Mouse (Mus musculus) embryonic facial prominence, embryonic 15.5 days (tissue): ENCODE data around the gene Cd163. TPM values are rescaled to one million over a fixed set of nuclear protein-coding genes. Genes with fewer than 3 reads are reported as not detected.

Experiments used
- ATAC-seq: fragments of 200-750 bp; cut with Nextera tagmentation; 2 replicates; pipeline ENCODE4 v1.8.0; 2017; ENCODE audit warnings: low read depth, moderate TSS enrichment; ENCODE audit not compliant: insufficient number of reproducible peaks, low FRiP score, low TSS enrichment
- H3K27ac ChIP-seq: fragments of 300-500 bp; sonication (generic); replicated peaks from 2 replicates; pipeline ENCODE4 v1.5.1; 2015; ENCODE audit warnings: mild to moderate bottlenecking, inconsistent platforms
- H3K27me3 ChIP-seq: fragments of 300-500 bp; sonication (generic); 2 replicates; pipeline ENCODE4 v1.6.1; 2015; ENCODE audit warnings: inconsistent platforms
- H3K36me3 ChIP-seq: fragments of 300-500 bp; sonication (generic); 2 replicates; pipeline ENCODE4 v1.6.1; 2015; ENCODE audit warnings: mild to moderate bottlenecking, inconsistent platforms
- H3K4me1 ChIP-seq: fragments of 300-500 bp; sonication (generic); 2 replicates; pipeline ENCODE4 v1.6.1; 2015; ENCODE audit warnings: inconsistent platforms
- H3K4me2 ChIP-seq: fragments of 300-500 bp; sonication (generic); replicated peaks from 2 replicates; pipeline ENCODE4 v1.6.1; 2015; ENCODE audit warnings: mild to moderate bottlenecking, inconsistent platforms
- H3K4me3 ChIP-seq: fragments of 300-500 bp; sonication (generic); replicated peaks from 2 replicates; pipeline ENCODE4 v1.5.1; 2015; ENCODE audit warnings: mild to moderate bottlenecking, inconsistent platforms
- H3K9ac ChIP-seq: fragments of 300-500 bp; sonication (generic); 2 replicates; pipeline ENCODE4 v1.6.1; 2015; ENCODE audit warnings: inconsistent platforms
- H3K9me3 ChIP-seq: fragments of 300-500 bp; sonication (generic); replicated peaks from 2 replicates; pipeline ENCODE4 v1.6.1; 2016; ENCODE audit warnings: inconsistent platforms
- WGBS: fragments of 180-500 bp; shearing (Covaris S2); methylation state at CpG from one replicate; pipeline ENCODE4 v1.1.7; 2015; 5-methylcytosine and 5-hydroxymethylcytosine counted together
- polyA plus RNA-seq: library from polyadenylated mRNA; unstranded; fragments of >200 nt; fragmentation: Nextera tagmentation; extraction: Ambion mirVana; gene quantifications from 2 replicates; pipeline ENCODE4 v1.2.1, GENCODE M21; 2015

The Cd163 gene
- polyA plus RNA-seq, 1 experiment from 2014 or later, result 0.91 TPM

DNA sequence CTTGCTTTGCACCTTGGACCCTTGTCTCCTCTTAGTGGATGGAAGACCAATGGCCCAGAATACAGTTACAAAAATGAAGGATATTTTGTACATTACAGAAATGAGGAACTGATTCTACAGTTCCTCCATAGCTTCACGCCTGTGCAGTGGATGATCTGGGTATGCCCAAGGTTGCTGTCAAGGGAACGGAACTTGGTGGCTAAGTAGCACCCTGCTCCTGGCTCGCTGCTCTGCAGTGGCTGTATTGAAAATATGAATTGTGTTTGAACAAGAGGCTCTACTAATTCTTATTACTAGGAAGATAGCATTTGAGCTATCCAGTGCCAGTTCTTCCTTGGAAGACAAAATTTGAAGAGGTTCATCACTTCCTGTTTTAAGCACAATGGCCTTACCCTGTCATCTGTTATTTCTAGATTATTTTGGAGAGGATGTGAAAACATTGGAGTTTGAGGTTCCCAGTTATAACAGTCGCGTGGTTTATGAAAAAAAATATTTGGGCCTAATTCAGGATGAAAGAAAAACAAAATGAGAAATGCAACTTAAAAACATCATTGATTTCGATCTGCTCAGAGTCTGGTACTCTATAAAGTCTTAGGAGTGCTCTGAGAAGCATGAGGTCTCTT is 69.2 kb downstream of the Cd163 start:
- Histone ChIP-seq H3K36me3 (no peaks in the 10 kb centered on the region), H3K4me3 (no peak overlapping the region), H3K27ac (no peak overlapping the region), H3K4me1 (no peaks in the 10 kb centered on the region), H3K27me3 (no peaks in the 10 kb centered on the region), H3K9ac (no peak overlapping the region), H3K9me3 (no peaks in the 10 kb centered on the region), H3K4me2 (no peak overlapping the region)
- ATAC-seq, result no peak
- WGBS, result 86% methylated on average over 6 of the region's 6 CpGs

DNA sequence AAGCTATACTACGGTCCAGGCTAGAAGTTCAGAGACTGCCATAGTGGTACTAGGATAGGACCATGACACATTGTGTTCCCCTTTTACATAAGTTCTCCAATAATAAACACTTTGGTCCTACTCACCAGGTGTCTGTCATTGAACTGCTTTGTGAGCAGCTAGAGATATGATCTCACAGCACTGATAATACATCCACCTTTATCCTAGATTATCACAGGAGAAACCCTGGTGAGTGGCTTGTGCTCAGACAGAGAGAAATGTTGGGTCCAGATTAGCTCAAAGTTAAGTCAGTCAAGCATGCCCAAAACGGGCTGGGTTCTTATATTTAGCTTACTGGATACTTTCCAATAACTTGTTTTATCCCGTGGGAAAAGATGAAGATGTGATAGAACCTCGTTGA is 70.2 kb downstream of the Cd163 start:
- Histone ChIP-seq H3K27ac (no peak overlapping the region), H3K4me1 (no peaks in the 10 kb centered on the region), H3K4me2 (no peak overlapping the region), H3K36me3 (no peaks in the 10 kb centered on the region), H3K4me3 (no peak overlapping the region), H3K9ac (no peak overlapping the region), H3K9me3 (no peaks in the 10 kb centered on the region), H3K27me3 (no peaks in the 10 kb centered on the region)
- no peak for ATAC-seq
- 68% methylated on average over 4 of the region's 4 CpGs for WGBS

DNA sequence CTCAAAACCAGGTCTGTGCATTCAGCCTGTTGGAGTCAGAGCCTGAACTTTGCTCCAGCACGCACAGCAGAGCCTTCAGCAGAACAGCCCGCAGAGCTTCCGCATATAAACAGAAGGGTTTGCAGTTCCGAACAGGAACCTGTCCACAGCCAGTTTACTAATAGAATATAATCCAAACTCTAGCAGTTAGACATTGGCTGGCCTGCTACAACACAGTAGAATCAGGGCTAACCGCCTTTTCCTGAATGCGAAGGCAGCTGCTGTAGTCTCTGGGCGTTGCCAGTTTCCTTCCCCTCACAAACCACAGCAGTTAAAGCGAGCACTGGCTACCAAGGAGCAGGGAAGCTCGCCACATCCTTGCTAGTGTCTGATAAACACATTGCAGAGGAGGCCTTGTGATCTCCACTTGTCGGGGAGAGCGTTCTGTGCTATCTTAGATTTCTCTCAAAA is 71.0 kb downstream of the Cd163 start:
- no peak overlapping the region for H3K4me3 ChIP-seq
- ATAC-seq, result no peak
- H3K27ac ChIP-seq, result no peak overlapping the region
- no peaks in the 10 kb centered on the region for H3K27me3 ChIP-seq
- H3K4me2 ChIP-seq, result no peak overlapping the region
- no peak overlapping the region for H3K9ac ChIP-seq
- WGBS, result 72% methylated on average over 11 of the region's 11 CpGs
- H3K9me3 ChIP-seq, result no peaks in the 10 kb centered on the region
- H3K36me3 ChIP-seq, result no peaks in the 10 kb centered on the region
- no peaks in the 10 kb centered on the region for H3K4me1 ChIP-seq

DNA sequence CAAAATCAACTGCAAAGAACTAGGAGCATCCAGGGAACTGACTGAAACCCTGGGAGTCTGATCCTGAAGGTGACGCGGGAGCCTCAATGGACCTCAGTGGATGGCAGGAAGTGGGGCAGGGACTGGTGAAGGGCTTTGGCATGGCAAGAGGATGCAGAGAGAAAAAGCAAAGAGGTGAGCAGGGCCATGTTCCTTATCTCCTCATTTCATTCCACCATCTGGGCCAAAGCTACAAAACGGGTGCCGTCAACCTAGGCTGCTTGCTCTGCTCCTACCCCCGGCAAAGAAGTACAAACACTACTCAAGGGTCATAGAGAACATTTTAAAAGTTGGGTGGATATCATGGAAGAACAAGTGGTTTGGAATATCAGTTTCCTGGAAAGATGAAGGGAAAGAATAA is 71.9 kb downstream of the Cd163 start:
- Histone ChIP-seq H3K4me3 (no peak overlapping the region), H3K4me2 (no peak overlapping the region), H3K9ac (no peak overlapping the region), H3K9me3 (no peaks in the 10 kb centered on the region), H3K36me3 (no peaks in the 10 kb centered on the region), H3K27me3 (no peaks in the 10 kb centered on the region), H3K27ac (no peak overlapping the region), H3K4me1 (no peaks in the 10 kb centered on the region)
- ATAC-seq, result no peak
- 84% methylated on average over 5 of the region's 5 CpGs for WGBS

DNA sequence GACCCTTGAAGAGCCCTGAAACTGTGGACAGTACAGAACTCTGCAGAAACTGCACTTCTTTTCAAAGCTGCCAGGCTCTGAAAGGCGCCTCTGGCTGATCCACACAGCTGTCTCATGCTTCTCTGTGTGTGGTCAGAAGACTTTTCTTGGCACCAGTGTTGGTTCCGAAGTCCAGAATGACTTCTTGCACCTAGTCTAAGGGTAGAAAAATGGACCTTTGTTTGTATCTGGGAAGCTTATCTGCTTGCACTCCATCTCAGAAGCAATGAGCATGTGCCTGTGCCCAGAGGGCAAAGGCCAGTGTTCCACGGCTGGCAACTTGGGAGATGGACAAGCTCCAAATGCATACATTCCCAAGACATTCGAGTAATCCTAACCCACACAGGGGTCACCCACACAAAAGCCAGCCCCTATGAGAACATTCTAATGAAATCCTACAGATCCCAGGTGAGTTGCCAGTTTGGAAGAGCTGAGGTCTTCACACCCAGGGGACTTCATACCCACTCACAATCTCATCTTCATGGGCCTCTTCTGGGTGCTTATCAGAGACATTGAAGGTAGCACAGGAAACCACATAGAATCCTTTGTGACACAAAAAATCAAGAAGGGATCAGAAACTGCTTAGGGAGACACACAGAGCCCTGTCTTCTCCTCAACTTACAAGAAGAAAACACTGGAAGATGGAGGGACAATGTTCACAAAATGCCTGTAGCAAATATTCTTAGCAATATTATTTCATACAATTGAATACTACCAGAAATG is 73.2 kb downstream of the Cd163 start:
- Histone ChIP-seq H3K4me3 (no peak overlapping the region), H3K4me1 (no peaks in the 10 kb centered on the region), H3K9me3 (no peaks in the 10 kb centered on the region), H3K27me3 (no peaks in the 10 kb centered on the region), H3K9ac (no peak overlapping the region), H3K36me3 (no peaks in the 10 kb centered on the region), H3K4me2 (no peak overlapping the region), H3K27ac (no peak overlapping the region)
- ATAC-seq, result no peak
- WGBS, result 49% methylated on average over 4 of the region's 4 CpGs

DNA sequence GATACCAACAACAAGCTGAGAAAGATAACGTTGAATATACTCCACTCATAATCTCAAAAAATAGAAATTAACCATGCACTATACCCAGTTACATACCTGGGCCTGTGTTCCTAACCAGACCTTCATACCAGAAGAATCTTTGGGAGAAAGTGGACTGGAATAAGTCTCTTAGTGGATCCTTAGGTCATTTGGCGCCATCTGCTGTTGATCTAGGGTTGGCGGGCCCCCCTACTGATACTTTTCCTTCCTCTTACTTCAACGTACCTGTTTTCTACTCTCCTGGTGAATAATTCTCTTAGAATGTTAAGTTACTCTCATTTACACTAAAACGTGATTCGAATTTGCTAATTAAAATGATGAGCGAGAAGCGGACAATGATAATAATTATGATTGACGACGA is 74.9 kb downstream of the Cd163 start:
- H3K9ac ChIP-seq, result no peak overlapping the region
- no peaks in the 10 kb centered on the region for H3K36me3 ChIP-seq
- H3K27me3 ChIP-seq, result no peaks in the 10 kb centered on the region
- H3K4me2 ChIP-seq, result no peak overlapping the region
- no peak overlapping the region for H3K27ac ChIP-seq
- no peak for ATAC-seq
- no peaks in the 10 kb centered on the region for H3K4me1 ChIP-seq
- no peaks in the 10 kb centered on the region for H3K9me3 ChIP-seq
- 27% methylated on average over 10 of the region's 10 CpGs for WGBS
- H3K4me3 ChIP-seq, result no peak overlapping the region

Other genes starting within 250 kb of the Cd163 start
- gene Vmn2r27, start 72.8 kb upstream of the Cd163 start, polyA plus RNA-seq, result not detected in 2 replicates
- 48.8 and 49.0 TPM in 2 replicates for gene Pex5, start 110.4 kb downstream of the Cd163 start, polyA plus RNA-seq
- gene Clstn3, start 160.1 kb downstream of the Cd163 start, polyA plus RNA-seq, result 8.2 and 9.0 TPM in 2 replicates
- gene C1rl, start 188.5 kb downstream of the Cd163 start, polyA plus RNA-seq, result 0.47 and 0.67 TPM in 2 replicates
- gene C1ra, start 207.7 kb downstream of the Cd163 start, polyA plus RNA-seq, result 5.1 and 6.1 TPM in 2 replicates
- gene C1s1, start 237.7 kb downstream of the Cd163 start, polyA plus RNA-seq, result 5.7 and 9.0 TPM in 2 replicates